Mouse (Mus musculus) bone marrow macrophage, adult 2 months (primary cell): Measurements from ENCODE around the gene Dock11.

Source experiments
- CTCF ChIP-seq: IDR thresholded peaks from 2 replicates; pipeline ENCODE4 v1.5.1; 2012; ENCODE audit warnings: low read depth, mild to moderate bottlenecking, low read length, moderate library complexity
- POLR2A ChIP-seq: IDR thresholded peaks from 2 replicates; pipeline ENCODE4 v1.6.1; 2012; ENCODE audit warnings: mild to moderate bottlenecking, low read depth, low read length, borderline replicate concordance

DNA sequence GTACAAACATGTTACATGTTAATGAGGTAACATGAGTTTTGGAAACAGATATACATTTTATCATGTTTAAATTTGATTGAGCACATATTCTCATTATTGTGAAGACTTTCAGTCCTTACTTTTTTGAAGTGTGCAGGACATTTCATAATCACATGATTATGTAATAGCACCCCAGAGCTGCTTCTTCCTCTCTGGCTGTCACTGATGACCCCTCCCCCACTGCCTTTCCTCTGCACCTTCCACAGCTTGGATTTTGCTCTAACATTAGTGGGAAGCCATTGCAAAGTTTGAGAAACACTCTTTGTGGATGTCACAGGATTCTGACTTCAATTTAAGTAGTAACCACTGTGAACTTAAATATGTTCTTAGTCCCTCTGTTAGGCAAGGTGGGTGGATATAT is 67.6 kb downstream of the Dock11 start:
- TF ChIP-seq CTCF = no peak
- TF ChIP-seq POLR2A = no peak
